Mouse (Mus musculus) hindbrain, embryonic 11.5 days (tissue): Measurements from ENCODE around the gene Paqr3. TPM values are rescaled to one million over a fixed set of nuclear protein-coding genes. Genes with fewer than 3 reads are reported as not detected.

Source experiments
- ATAC-seq: fragments of 200-750 bp; cut with Nextera tagmentation; 2 replicates; pipeline ENCODE4 v1.8.0; 2017; ENCODE audit warnings: mild to moderate bottlenecking, moderate TSS enrichment, moderate library complexity; ENCODE audit not compliant: low FRiP score
- DNase-seq: peaks from one replicate; pipeline ENCODE4 v3.0.0-alpha.2; 2015; ENCODE audit warnings: low spot score
- H3K27ac ChIP-seq: fragments of 300-500 bp; sonication (generic); 2 replicates; pipeline ENCODE4 v1.5.1; 2014; ENCODE audit warnings: mild to moderate bottlenecking, low read depth, low read length
- H3K27me3 ChIP-seq: fragments of 300-500 bp; sonication (generic); 2 replicates; pipeline ENCODE4 v1.6.1; 2014; ENCODE audit warnings: mild to moderate bottlenecking, low read length, moderate library complexity, mixed read lengths; ENCODE audit not compliant: control insufficient read depth, insufficient read depth
- H3K36me3 ChIP-seq: fragments of 300-500 bp; sonication (generic); 2 replicates; pipeline ENCODE4 v1.6.1; 2014; ENCODE audit warnings: mild to moderate bottlenecking, low read length, moderate library complexity, mixed read lengths; ENCODE audit not compliant: control insufficient read depth, insufficient read depth
- H3K4me1 ChIP-seq: fragments of 300-500 bp; sonication (generic); replicated peaks from 2 replicates; pipeline ENCODE4 v1.6.1; 2014; ENCODE audit warnings: low read length, mixed read lengths; ENCODE audit not compliant: control insufficient read depth, insufficient read depth
- H3K4me2 ChIP-seq: fragments of 300-500 bp; sonication (generic); replicated peaks from 2 replicates; pipeline ENCODE4 v1.6.1; 2014; ENCODE audit warnings: mild to moderate bottlenecking, low read depth, low read length
- H3K4me3 ChIP-seq: fragments of 300-500 bp; sonication (generic); 2 replicates; pipeline ENCODE4 v1.5.1; 2014; ENCODE audit warnings: low read depth, low read length
- H3K9ac ChIP-seq: fragments of 300-500 bp; sonication (generic); 2 replicates; pipeline ENCODE4 v1.6.1; 2014; ENCODE audit warnings: low read depth, low read length
- H3K9me3 ChIP-seq: fragments of 300-500 bp; sonication (generic); 2 replicates; pipeline ENCODE4 v1.6.1; 2016; ENCODE audit warnings: low read length; ENCODE audit not compliant: control insufficient read depth
- whole genome bisulfite sequencing: fragments of 180-500 bp; shearing (Covaris S2); extraction: QIAGEN DNeasy Blood & Tissue Kit; methylation state at CpG from one replicate; pipeline ENCODE4 v1.1.7; 2014; 5-methylcytosine and 5-hydroxymethylcytosine counted together
- polyA plus RNA-seq: library from polyadenylated mRNA; unstranded; fragments of >200 nt; fragmentation: Nextera tagmentation; extraction: Ambion mirVana; gene quantifications from 2 replicates; pipeline ENCODE4 v1.2.1, GENCODE M21; 2014

Gene Paqr3
- polyA plus RNA-seq, 1 experiment from 2014 or later = 12.7 TPM

GRCm38 (mm10) chr5:97124977-97125376 lies 13.6 kb upstream of the Paqr3 start:
- H3K4me2 ChIP-seq = no peak overlapping the region
- no peaks in the 10 kb centered on the region for H3K36me3 ChIP-seq
- no peak overlapping the region for H3K4me3 ChIP-seq
- H3K9me3 ChIP-seq = no peaks in the 10 kb centered on the region
- H3K27me3 ChIP-seq = no peaks in the 10 kb centered on the region
- WGBS = 87% methylated on average over 12 of the region's 12 CpGs
- ATAC-seq (no peak), DNase-seq (no peak)
- no peaks in the 10 kb centered on the region for H3K4me1 ChIP-seq
- H3K27ac ChIP-seq = no peak overlapping the region
- no peak overlapping the region for H3K9ac ChIP-seq

- WGBS = 16% methylated on average over 5 of the region's 5 CpGs
- H3K27me3 ChIP-seq = no peaks in the 10 kb centered on the region
These were observed 699 bp downstream of the Paqr3 start for GRCm38 (mm10) chr5:97110697-97111096.

GRCm38 (mm10) chr5:97110133-97110532 lies 1.3 kb downstream of the Paqr3 start:
- Histone ChIP-seq H3K27ac (no peak overlapping the region), H3K9me3 (no peaks in the 10 kb centered on the region), H3K4me2 (peak overlapping the region; percentile 65), H3K4me3 (peak overlapping the region; percentile 73; the same call in 1 of the 2 replicates), H3K36me3 (no peaks in the 10 kb centered on the region), H3K27me3 (no peaks in the 10 kb centered on the region), H3K4me1 (0 out of 2 replicates have a peak, but pooled peaks cover 2% of the 10 kb centered on the region), H3K9ac (no peak overlapping the region)
- ATAC-seq (no peak), DNase-seq (no peak)
- 37% methylated on average over 2 of the region's 2 CpGs for WGBS

More at GRCm38 (mm10) chr5:97110697-97111096, 699 bp downstream of the Paqr3 start:
- DNase-seq = peak; percentile 29
- no peak overlapping the region; the same call in 1 of the 2 replicates for H3K27ac ChIP-seq
- peak overlapping the region; percentile 65 for H3K4me2 ChIP-seq
- 0 out of 2 replicates have a peak, but pooled peaks cover 2% of the 10 kb centered on the region for H3K4me1 ChIP-seq
- H3K9ac ChIP-seq = peak overlapping the region; percentile 81
- H3K4me3 ChIP-seq = peak overlapping the region; percentile 73
- no peaks in the 10 kb centered on the region for H3K9me3 ChIP-seq
- no peak for ATAC-seq
- H3K36me3 ChIP-seq = no peaks in the 10 kb centered on the region

- H3K9ac ChIP-seq = no peak overlapping the region
- no peaks in the 10 kb centered on the region for H3K36me3 ChIP-seq
- no peak overlapping the region for H3K4me2 ChIP-seq
- H3K4me3 ChIP-seq = no peak overlapping the region
- ATAC-seq (no peak), DNase-seq (no peak)
- no peaks in the 10 kb centered on the region for H3K27me3 ChIP-seq
- H3K4me1 ChIP-seq = peaks cover 2% of the 10 kb centered on the region; the same call in 1 of the 2 replicates
- 91% methylated on average over 5 of the region's 5 CpGs for WGBS
- H3K27ac ChIP-seq = no peak overlapping the region
- H3K9me3 ChIP-seq = no peaks in the 10 kb centered on the region
These were observed 3.1 kb downstream of the Paqr3 start for GRCm38 (mm10) chr5:97108333-97108732.

- no peak overlapping the region for H3K27ac ChIP-seq
- H3K4me1 ChIP-seq = no peaks in the 10 kb centered on the region; the same call in 1 of the 2 replicates
- no peaks in the 10 kb centered on the region for H3K9me3 ChIP-seq
- H3K4me2 ChIP-seq = no peak overlapping the region
- WGBS = 96% methylated on average over 8 of the region's 8 CpGs
- DNase-seq (no peak), ATAC-seq (no peak)
- no peaks in the 10 kb centered on the region for H3K36me3 ChIP-seq
- no peak overlapping the region for H3K4me3 ChIP-seq
- H3K9ac ChIP-seq = no peak overlapping the region
- H3K27me3 ChIP-seq = no peaks in the 10 kb centered on the region
These were observed 11.4 kb downstream of the Paqr3 start for GRCm38 (mm10) chr5:97099954-97100353.

- Histone ChIP-seq H3K9ac (no peak overlapping the region), H3K27ac (no peak overlapping the region), H3K9me3 (no peaks in the 10 kb centered on the region), H3K4me3 (no peak overlapping the region), H3K4me1 (no peaks in the 10 kb centered on the region), H3K4me2 (no peak overlapping the region), H3K27me3 (no peaks in the 10 kb centered on the region), H3K36me3 (no peaks in the 10 kb centered on the region)
- 71% methylated on average over 9 of the region's 9 CpGs for WGBS
- DNase-seq = no peak
- ATAC-seq = peak; percentile 49; the same call in 1 of the 2 replicates
These were observed 13.8 kb downstream of the Paqr3 start for GRCm38 (mm10) chr5:97097631-97098041.

- Histone ChIP-seq H3K36me3 (no peaks in the 10 kb centered on the region), H3K9me3 (no peaks in the 10 kb centered on the region), H3K27ac (no peak overlapping the region), H3K9ac (no peak overlapping the region), H3K4me3 (no peak overlapping the region), H3K4me2 (no peak overlapping the region), H3K27me3 (no peaks in the 10 kb centered on the region), H3K4me1 (no peaks in the 10 kb centered on the region)
- 75% methylated on average over 13 of the region's 13 CpGs for WGBS
- ATAC-seq = no peak
- no peak for DNase-seq
These were observed 16.1 kb downstream of the Paqr3 start for GRCm38 (mm10) chr5:97095335-97095734.

GRCm38 (mm10) chr5:97092970-97093369 lies 18.4 kb downstream of the Paqr3 start:
- Histone ChIP-seq H3K4me3 (no peak overlapping the region), H3K4me2 (no peak overlapping the region), H3K4me1 (no peaks in the 10 kb centered on the region), H3K27ac (no peak overlapping the region), H3K27me3 (no peaks in the 10 kb centered on the region), H3K36me3 (no peaks in the 10 kb centered on the region), H3K9me3 (no peaks in the 10 kb centered on the region), H3K9ac (no peak overlapping the region)
- DNase-seq = no peak
- no peak for ATAC-seq
- 84% methylated on average over 8 of the region's 8 CpGs for WGBS

GRCm38 (mm10) chr5:97090034-97090784 lies 21.2 kb downstream of the Paqr3 start:
- Histone ChIP-seq H3K4me3 (no peak overlapping the region), H3K9me3 (no peaks in the 10 kb centered on the region), H3K4me2 (no peak overlapping the region), H3K9ac (no peak overlapping the region), H3K27me3 (no peaks in the 10 kb centered on the region), H3K27ac (no peak overlapping the region), H3K4me1 (no peaks in the 10 kb centered on the region), H3K36me3 (no peaks in the 10 kb centered on the region)
- ATAC-seq = no peak
- no peak for DNase-seq
- WGBS = 76% methylated on average over 6 of the region's 6 CpGs
